Mouse (Mus musculus) forebrain, embryonic 16.5 days (tissue): ENCODE results near the gene Snn. TPM values are rescaled to one million over a fixed set of nuclear protein-coding genes. Genes with fewer than 3 reads are reported as not detected.

Experiments
- ATAC-seq: fragments of 200-750 bp; cut with Nextera tagmentation; 2 replicates; pipeline ENCODE4 v1.8.0; 2017; ENCODE audit warnings: mild to moderate bottlenecking, moderate library complexity
- H3K27ac ChIP-seq: fragments of 300-500 bp; sonication (generic); 2 replicates; pipeline ENCODE4 v1.5.1; 2014; ENCODE audit warnings: low read length, control low read depth
- H3K27me3 ChIP-seq: fragments of 300-500 bp; sonication (generic); replicated peaks from 2 replicates; pipeline ENCODE4 v1.6.1; 2014; ENCODE audit warnings: low read length; ENCODE audit not compliant: control insufficient read depth, insufficient read depth
- H3K36me3 ChIP-seq: fragments of 300-500 bp; sonication (generic); 2 replicates; pipeline ENCODE4 v1.6.1; 2014; ENCODE audit not compliant: control insufficient read depth, insufficient read depth
- H3K4me1 ChIP-seq: fragments of 300-500 bp; sonication (generic); replicated peaks from 2 replicates; pipeline ENCODE4 v1.6.1; 2014; ENCODE audit warnings: low read length; ENCODE audit not compliant: control insufficient read depth, insufficient read depth
- H3K4me2 ChIP-seq: fragments of 300-500 bp; sonication (generic); 2 replicates; pipeline ENCODE4 v1.6.1; 2014; ENCODE audit warnings: mild to moderate bottlenecking, low read length, control low read depth
- H3K4me3 ChIP-seq: fragments of 300-500 bp; sonication (generic); replicated peaks from 2 replicates; pipeline ENCODE4 v1.5.1; 2014; ENCODE audit warnings: mild to moderate bottlenecking, low read length, control low read depth
- H3K9ac ChIP-seq: fragments of 300-500 bp; sonication (generic); replicated peaks from 2 replicates; pipeline ENCODE4 v1.6.1; 2014; ENCODE audit warnings: low read depth, low read length, control low read depth
- H3K9me3 ChIP-seq: fragments of 300-500 bp; sonication (generic); 2 replicates; pipeline ENCODE4 v1.6.1; 2016; ENCODE audit warnings: low read length; ENCODE audit not compliant: control insufficient read depth
- WGBS: fragments of 180-500 bp; shearing (Covaris S2); extraction: QIAGEN DNeasy Blood & Tissue Kit; methylation state at CpG from one replicate; pipeline ENCODE4 v1.1.7; 2014; 5-methylcytosine and 5-hydroxymethylcytosine counted together
- polyA plus RNA-seq: library from polyadenylated mRNA; unstranded; fragments of >200 nt; fragmentation: Nextera tagmentation; extraction: Ambion mirVana; gene quantifications from 2 replicates; pipeline ENCODE4 v1.2.1, GENCODE M21; 2015

The Snn gene
- polyA plus RNA-seq, 1 experiment from 2014 or later, result 171 TPM

DNA sequence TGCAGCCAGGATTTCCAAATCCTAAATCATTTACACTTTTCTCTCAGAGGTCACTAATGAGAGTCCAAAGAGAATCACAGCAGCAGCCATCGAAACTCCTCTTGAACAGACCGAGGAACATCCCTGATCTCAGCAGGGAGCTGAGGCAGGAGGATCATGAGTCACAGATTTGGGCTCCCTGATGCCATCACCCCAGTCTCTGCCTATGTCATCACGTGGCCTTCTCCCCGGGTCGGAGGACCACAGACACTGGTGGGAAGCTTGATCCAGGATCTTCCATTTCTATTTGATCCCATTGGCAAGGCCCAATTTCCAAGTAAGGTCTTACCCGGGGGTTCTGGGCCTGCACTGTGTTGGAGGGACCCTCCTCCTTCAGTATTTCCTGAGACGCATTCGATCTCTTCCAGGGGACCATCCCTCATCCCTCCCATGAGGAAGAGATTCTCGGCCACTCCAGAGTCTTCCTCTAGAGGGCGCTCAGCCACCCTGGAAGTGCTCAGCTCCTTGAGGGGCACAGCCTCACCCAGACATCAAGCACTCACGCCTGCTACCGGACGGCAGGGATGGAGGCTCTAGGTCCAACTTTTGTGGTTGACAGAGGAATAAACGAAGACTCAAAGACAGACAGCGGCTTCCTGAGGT lies 24.8 kb upstream of the Snn start:
- WGBS, result 23% methylated on average over 15 of the region's 15 CpGs
- peak; percentile 49 for ATAC-seq
- Histone ChIP-seq H3K4me2 (no peak overlapping the region), H3K9me3 (no peaks in the 10 kb centered on the region), H3K27me3 (no peaks in the 10 kb centered on the region), H3K36me3 (no peaks in the 10 kb centered on the region), H3K9ac (no peak overlapping the region), H3K27ac (no peak overlapping the region), H3K4me3 (no peak overlapping the region), H3K4me1 (no peaks in the 10 kb centered on the region)

DNA sequence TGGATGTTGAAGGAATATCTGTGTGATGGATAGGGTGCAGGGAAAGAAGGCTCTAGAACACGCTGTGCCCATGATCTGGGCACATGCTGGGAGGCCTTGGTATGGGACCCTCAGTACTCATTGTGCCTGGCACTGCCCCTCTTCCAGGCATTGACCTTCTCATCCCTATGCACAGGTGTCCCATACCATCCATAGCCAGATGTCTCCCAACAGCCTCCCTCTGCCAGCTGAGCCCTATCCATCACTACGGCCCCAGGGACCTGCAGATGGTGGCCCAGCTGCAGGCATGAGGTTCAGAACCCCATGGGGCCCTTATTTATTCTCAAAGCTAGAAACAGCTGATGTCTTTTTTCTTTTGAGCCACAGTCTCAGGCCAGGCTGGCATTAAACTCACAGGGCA lies 20.1 kb upstream of the Snn start:
- no peak overlapping the region for H3K27ac ChIP-seq
- no peaks in the 10 kb centered on the region for H3K36me3 ChIP-seq
- no peak for ATAC-seq
- 82% methylated on average over 2 of the region's 2 CpGs for WGBS
- no peak overlapping the region for H3K4me3 ChIP-seq
- H3K9ac ChIP-seq, result no peak overlapping the region
- H3K4me2 ChIP-seq, result no peak overlapping the region
- no peaks in the 10 kb centered on the region for H3K9me3 ChIP-seq
- no peaks in the 10 kb centered on the region for H3K4me1 ChIP-seq
- H3K27me3 ChIP-seq, result no peaks in the 10 kb centered on the region

DNA sequence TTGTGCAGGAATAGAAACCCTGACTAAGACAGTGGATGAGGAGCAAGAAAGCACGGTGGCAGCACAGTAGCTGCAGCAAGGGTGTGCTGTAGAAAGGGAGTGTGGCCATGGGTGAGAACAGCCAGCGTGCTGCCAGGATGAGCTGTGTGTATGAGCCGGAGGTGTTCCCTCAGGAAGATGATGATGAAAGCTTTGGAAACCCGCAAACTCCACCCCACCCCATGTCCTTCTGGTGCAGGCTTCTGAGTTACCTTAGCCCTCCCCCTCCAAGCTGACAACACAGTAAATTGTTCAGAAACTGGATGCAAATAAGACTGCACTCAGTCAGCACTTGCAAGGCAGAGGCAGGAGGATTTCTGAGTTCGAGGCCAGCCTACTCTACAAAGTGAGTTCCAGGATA lies 17.5 kb upstream of the Snn start:
- Histone ChIP-seq H3K27me3 (no peaks in the 10 kb centered on the region), H3K27ac (no peak overlapping the region), H3K4me2 (no peak overlapping the region), H3K36me3 (no peaks in the 10 kb centered on the region), H3K4me3 (no peak overlapping the region), H3K9ac (no peak overlapping the region), H3K4me1 (no peaks in the 10 kb centered on the region), H3K9me3 (no peaks in the 10 kb centered on the region)
- WGBS, result 91% methylated on average over 5 of the region's 5 CpGs
- ATAC-seq, result no peak

DNA sequence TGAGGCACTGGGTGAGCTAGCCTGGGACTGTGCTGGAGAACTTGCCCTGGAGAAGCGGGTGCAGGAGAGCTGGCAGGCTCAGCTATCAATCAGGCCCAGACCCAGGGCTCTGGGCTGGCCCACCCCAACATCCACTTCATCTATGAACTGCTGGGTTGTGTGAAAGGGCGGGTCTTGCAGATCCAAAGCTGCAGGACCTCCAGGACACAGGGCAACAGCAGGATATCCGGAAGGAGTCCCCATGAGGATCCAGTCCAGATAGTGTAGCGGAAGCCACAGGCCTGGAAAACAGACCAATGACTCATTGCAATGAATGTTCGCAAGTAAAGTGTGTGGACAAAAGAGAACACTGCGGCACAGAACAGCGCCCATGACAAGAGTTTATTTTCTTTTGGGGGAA lies 14.3 kb upstream of the Snn start:
- Histone ChIP-seq H3K36me3 (no peaks in the 10 kb centered on the region), H3K27ac (no peak overlapping the region), H3K4me2 (no peak overlapping the region), H3K9ac (no peak overlapping the region), H3K9me3 (no peaks in the 10 kb centered on the region), H3K4me1 (no peaks in the 10 kb centered on the region), H3K27me3 (no peaks in the 10 kb centered on the region), H3K4me3 (no peak overlapping the region)
- WGBS, result 88% methylated on average over 7 of the region's 7 CpGs
- no peak for ATAC-seq

DNA sequence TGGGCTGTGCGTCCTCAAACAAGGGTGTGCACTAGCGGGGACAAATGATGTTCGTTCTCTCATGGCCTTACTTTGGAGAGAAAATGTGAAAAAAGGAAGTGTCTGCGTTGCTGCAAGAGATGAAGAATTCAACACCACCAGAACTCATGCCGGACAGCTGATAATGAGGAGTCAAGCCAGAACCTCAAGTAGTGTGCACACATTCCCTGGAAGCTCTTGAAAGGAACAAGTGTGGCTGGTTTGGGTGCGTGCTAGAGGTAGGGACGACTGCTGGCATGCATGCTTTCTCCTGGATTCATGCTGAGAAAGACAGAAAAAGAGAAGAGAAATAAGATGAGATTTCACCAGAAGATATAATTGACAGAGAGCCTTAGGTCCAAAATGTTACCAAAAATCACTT lies 13.6 kb upstream of the Snn start:
- Histone ChIP-seq H3K27me3 (no peaks in the 10 kb centered on the region), H3K9ac (no peak overlapping the region), H3K4me2 (no peak overlapping the region), H3K9me3 (no peaks in the 10 kb centered on the region), H3K36me3 (no peaks in the 10 kb centered on the region), H3K4me1 (no peaks in the 10 kb centered on the region; the same call in 1 of the 2 replicates), H3K27ac (no peak overlapping the region), H3K4me3 (no peak overlapping the region)
- WGBS, result 88% methylated on average over 7 of the region's 7 CpGs
- ATAC-seq, result no peak

DNA sequence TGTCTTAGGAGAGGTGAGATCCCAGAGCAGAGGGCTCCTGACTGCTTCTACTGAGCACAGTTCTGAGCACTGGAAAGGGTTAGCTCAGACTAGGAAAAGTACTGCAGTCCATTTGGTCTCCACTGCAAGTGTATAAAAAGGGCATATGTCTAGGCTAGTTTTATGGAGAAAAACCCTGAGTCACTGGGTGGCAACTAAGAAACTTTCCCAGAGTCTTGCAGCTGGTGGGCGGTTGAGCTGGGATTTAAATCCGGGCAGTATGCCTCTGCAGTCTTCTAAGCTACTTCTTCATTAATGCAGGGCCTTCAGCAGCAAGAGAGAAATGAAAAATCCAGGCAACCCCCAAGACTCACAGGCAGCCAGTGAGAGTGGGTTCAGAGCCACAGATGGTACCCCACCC lies 10.5 kb upstream of the Snn start:
- Histone ChIP-seq H3K9ac (no peak overlapping the region), H3K36me3 (no peaks in the 10 kb centered on the region), H3K9me3 (no peaks in the 10 kb centered on the region), H3K4me1 (no peaks in the 10 kb centered on the region; the same call in 1 of the 2 replicates), H3K4me2 (no peak overlapping the region), H3K4me3 (no peak overlapping the region), H3K27ac (no peak overlapping the region), H3K27me3 (no peaks in the 10 kb centered on the region)
- WGBS, result 82% methylated on average over 2 of the region's 2 CpGs
- ATAC-seq, result no peak

DNA sequence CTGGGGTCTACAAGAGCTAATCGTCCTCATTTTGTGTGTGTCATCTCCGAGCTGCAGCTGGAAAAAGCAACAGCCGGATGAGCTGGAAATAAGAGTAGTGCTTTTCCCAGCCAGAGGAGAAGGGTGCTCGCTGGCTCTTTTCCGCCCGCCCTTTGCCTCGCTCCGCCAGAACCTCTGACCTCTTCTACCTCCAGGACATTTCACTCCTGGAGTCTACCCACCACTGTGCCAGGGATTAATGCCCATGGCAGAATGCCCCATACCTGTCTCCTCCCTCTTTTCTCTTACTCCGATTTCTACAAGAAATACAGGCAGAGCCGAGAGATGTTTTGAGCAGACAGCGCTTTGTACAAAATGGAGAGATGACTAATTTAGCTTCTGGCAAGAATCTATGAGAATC lies 9.6 kb upstream of the Snn start:
- Histone ChIP-seq H3K4me3 (no peak overlapping the region), H3K4me2 (no peak overlapping the region), H3K4me1 (no peaks in the 10 kb centered on the region; the same call in 1 of the 2 replicates), H3K36me3 (no peaks in the 10 kb centered on the region), H3K9me3 (no peaks in the 10 kb centered on the region), H3K27me3 (no peaks in the 10 kb centered on the region), H3K27ac (no peak overlapping the region), H3K9ac (no peak overlapping the region)
- 93% methylated on average over 11 of the region's 11 CpGs for WGBS
- ATAC-seq, result no peak

DNA sequence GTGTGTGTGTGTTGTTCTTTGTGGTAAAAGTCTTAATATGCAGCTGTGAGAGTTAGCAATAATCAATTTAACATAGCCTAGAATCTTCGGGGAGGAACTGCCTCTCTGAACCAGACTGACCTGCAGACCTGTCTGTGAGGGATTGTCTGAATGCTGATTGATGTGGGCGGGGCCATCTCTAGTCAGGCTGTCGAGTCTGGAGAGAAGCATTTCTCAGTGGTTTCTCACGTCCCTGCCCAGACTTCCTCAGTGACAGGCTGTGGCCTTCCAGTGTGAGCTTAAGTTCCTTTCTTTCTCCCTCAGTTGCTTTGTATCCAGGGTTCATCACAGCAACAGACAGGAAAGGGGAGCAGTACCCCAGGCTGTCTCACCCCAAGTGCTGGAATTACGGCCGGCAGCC lies 6.3 kb upstream of the Snn start:
- Histone ChIP-seq H3K27ac (no peak overlapping the region), H3K4me3 (no peak overlapping the region), H3K9me3 (no peaks in the 10 kb centered on the region), H3K9ac (no peak overlapping the region), H3K4me2 (no peak overlapping the region), H3K36me3 (no peaks in the 10 kb centered on the region), H3K4me1 (no peaks in the 10 kb centered on the region; the same call in 1 of the 2 replicates), H3K27me3 (no peaks in the 10 kb centered on the region)
- WGBS, result 69% methylated on average over 6 of the region's 6 CpGs
- no peak for ATAC-seq

DNA sequence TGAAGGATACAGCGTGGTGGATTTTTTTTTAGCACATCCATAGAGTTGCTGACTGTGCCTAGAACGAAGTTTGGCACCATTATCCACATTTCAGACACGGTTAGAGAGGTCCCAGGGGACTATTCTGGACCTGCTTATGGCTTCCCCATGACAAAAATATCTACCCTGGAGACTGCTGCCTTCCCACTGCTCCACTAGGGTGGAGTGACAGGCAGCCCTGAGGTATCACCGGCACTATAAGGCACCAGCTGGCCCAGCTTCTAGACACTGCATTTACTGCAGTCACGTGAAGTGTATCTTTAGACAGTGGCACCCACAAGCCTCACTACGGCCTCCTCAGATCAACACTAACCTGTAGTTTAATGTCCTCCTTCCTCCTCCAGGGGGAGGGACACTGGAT lies 5.9 kb upstream of the Snn start:
- H3K4me3 ChIP-seq, result no peak overlapping the region

DNA sequence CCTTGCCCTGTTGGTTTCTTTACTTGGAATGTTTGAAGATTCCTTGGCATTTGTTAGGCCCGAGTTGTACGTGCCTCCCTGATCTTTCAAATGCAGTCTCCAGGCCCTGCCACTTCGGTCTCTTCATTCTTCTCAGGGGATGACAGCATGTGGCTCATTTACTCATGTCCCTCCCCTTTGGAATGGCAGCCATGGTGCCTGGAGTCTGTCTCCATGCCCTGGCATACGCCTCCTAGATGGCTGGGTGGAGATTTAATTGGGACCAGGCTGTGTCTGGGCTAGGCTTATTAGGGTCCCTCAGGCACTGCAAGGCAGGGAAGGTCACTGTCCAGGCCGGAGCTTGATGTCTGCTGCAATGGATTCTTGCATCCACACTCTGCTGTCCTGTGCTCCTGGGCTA lies 4.8 kb upstream of the Snn start:
- Histone ChIP-seq H3K27ac (no peak overlapping the region), H3K4me2 (no peak overlapping the region), H3K9ac (no peak overlapping the region), H3K27me3 (no peaks in the 10 kb centered on the region), H3K4me3 (no peak overlapping the region), H3K9me3 (no peaks in the 10 kb centered on the region), H3K36me3 (no peaks in the 10 kb centered on the region), H3K4me1 (no peaks in the 10 kb centered on the region; the same call in 1 of the 2 replicates)
- ATAC-seq, result no peak
- 67% methylated on average over 5 of the region's 5 CpGs for WGBS

More for the DNA sequence above, 5.9 kb upstream of the Snn start:
- no peak for ATAC-seq
- Histone ChIP-seq H3K27ac (no peak overlapping the region), H3K4me2 (no peak overlapping the region), H3K4me1 (no peaks in the 10 kb centered on the region; the same call in 1 of the 2 replicates), H3K9ac (no peak overlapping the region), H3K9me3 (no peaks in the 10 kb centered on the region), H3K27me3 (no peaks in the 10 kb centered on the region), H3K36me3 (no peaks in the 10 kb centered on the region)
- 87% methylated on average over 6 of the region's 6 CpGs for WGBS
